Mouse (Mus musculus) hindbrain, embryonic 14.5 days (tissue): Measurements from ENCODE around the gene Alkbh5. TPM values are rescaled to one million over a fixed set of nuclear protein-coding genes. Genes with fewer than 3 reads are reported as not detected.
"Not testable (repeated sequence)": the region's sequence is repeated elsewhere in the genome, so short reads cannot be mapped to it uniquely, and the experiment has no call there.

ENCODE experiments used
- ATAC-seq: fragments of 200-750 bp; cut with Nextera tagmentation; 2 replicates; pipeline ENCODE4 v1.8.0; 2017; ENCODE audit warnings: moderate number of reproducible peaks, mild to moderate bottlenecking, moderate TSS enrichment, moderate library complexity; ENCODE audit not compliant: low FRiP score
- DNase-seq: peaks from one replicate; pipeline ENCODE4 v3.0.0-alpha.2; 2015; ENCODE audit warnings: low spot score
- H3K27ac ChIP-seq: fragments of 300-500 bp; sonication (generic); 2 replicates; pipeline ENCODE4 v1.5.1; 2014; ENCODE audit warnings: mild to moderate bottlenecking, moderate library complexity
- H3K27me3 ChIP-seq: fragments of 300-500 bp; sonication (generic); 2 replicates; pipeline ENCODE4 v1.6.1; 2014; ENCODE audit warnings: mild to moderate bottlenecking, low read length, mixed read lengths; ENCODE audit not compliant: control insufficient read depth, insufficient read depth
- H3K36me3 ChIP-seq: fragments of 300-500 bp; sonication (generic); replicated peaks from 2 replicates; pipeline ENCODE4 v1.6.1; 2014; ENCODE audit not compliant: control insufficient read depth, insufficient read depth
- H3K4me1 ChIP-seq: fragments of 300-500 bp; sonication (generic); replicated peaks from 2 replicates; pipeline ENCODE4 v1.6.1; 2014; ENCODE audit warnings: antibody characterized with exemption, low read length, mixed read lengths; ENCODE audit not compliant: control insufficient read depth, insufficient read depth
- H3K4me2 ChIP-seq: fragments of 300-500 bp; sonication (generic); replicated peaks from 2 replicates; pipeline ENCODE4 v1.6.1; 2014; ENCODE audit warnings: mild to moderate bottlenecking, moderate library complexity
- H3K4me3 ChIP-seq: fragments of 300-500 bp; sonication (generic); replicated peaks from 2 replicates; pipeline ENCODE4 v1.5.1; 2014; ENCODE audit warnings: mild to moderate bottlenecking, low read length
- H3K9ac ChIP-seq: fragments of 300-500 bp; sonication (generic); 2 replicates; pipeline ENCODE4 v1.6.1; 2014
- H3K9me3 ChIP-seq: fragments of 300-500 bp; sonication (generic); 2 replicates; pipeline ENCODE4 v1.6.1; 2016; ENCODE audit warnings: low read length; ENCODE audit not compliant: control insufficient read depth
- WGBS: fragments of 180-500 bp; shearing (Covaris S2); extraction: QIAGEN DNeasy Blood & Tissue Kit; methylation state at CpG from one replicate; pipeline ENCODE4 v1.1.7; 2014; 5-methylcytosine and 5-hydroxymethylcytosine counted together
- polyA plus RNA-seq: library from polyadenylated mRNA; unstranded; fragments of >200 nt; fragmentation: Nextera tagmentation; extraction: Ambion mirVana; gene quantifications from 2 replicates; pipeline ENCODE4 v1.2.1, GENCODE M21; 2014

The Alkbh5 gene
- polyA plus RNA-seq, 1 experiment from 2014 or later = 20.4 TPM

- Histone ChIP-seq H3K36me3 (peaks cover 19% of the 10 kb centered on the region), H3K4me1 (peaks cover 50% of the 10 kb centered on the region), H3K27ac (no peak overlapping the region), H3K9ac (peak overlapping the region; percentile 68), H3K9me3 (no peaks in the 10 kb centered on the region), H3K27me3 (no peaks in the 10 kb centered on the region), H3K4me2 (peak overlapping the region; percentile 80), H3K4me3 (peak overlapping the region; percentile 80)
- DNase-seq (no peak), ATAC-seq (no peak)
- WGBS = 7% methylated on average over 2 of the region's 2 CpGs
Observed at GRCm38 (mm10) chr11:60539540-60539939, 3.4 kb downstream of the Alkbh5 start.

GRCm38 (mm10) chr11:60540002-60540610 is 3.9 kb downstream of the Alkbh5 start:
- H3K36me3 ChIP-seq = peaks cover 19% of the 10 kb centered on the region
- no peak for DNase-seq
- H3K27me3 ChIP-seq = no peaks in the 10 kb centered on the region
- H3K4me3 ChIP-seq = peak overlapping the region; percentile 80
- H3K9ac ChIP-seq = peak overlapping the region; percentile 53
- H3K4me2 ChIP-seq = peak overlapping the region; percentile 80
- peaks cover 50% of the 10 kb centered on the region for H3K4me1 ChIP-seq
- ATAC-seq = no peak
- 10% methylated on average over 4 of the region's 4 CpGs for WGBS
- H3K27ac ChIP-seq = no peak overlapping the region
- H3K9me3 ChIP-seq = no peaks in the 10 kb centered on the region

GRCm38 (mm10) chr11:60540761-60541160 is 4.6 kb downstream of the Alkbh5 start:
- Histone ChIP-seq H3K27ac (no peak overlapping the region), H3K9ac (peak overlapping the region; percentile 53; the same call in 1 of the 2 replicates), H3K4me3 (peak overlapping the region; percentile 80), H3K9me3 (no peaks in the 10 kb centered on the region), H3K4me2 (peak overlapping the region; percentile 80), H3K36me3 (peaks cover 19% of the 10 kb centered on the region), H3K4me1 (peaks cover 46% of the 10 kb centered on the region), H3K27me3 (no peaks in the 10 kb centered on the region)
- 78% methylated on average over 2 of the region's 2 CpGs for WGBS
- DNase-seq (no peak), ATAC-seq (no peak)

- Histone ChIP-seq H3K4me3 (no peak overlapping the region), H3K27ac (no peak overlapping the region), H3K4me2 (peak overlapping the region; percentile 80; the same call in 1 of the 2 replicates), H3K9ac (no peak overlapping the region), H3K27me3 (no peaks in the 10 kb centered on the region), H3K36me3 (peaks cover 19% of the 10 kb centered on the region), H3K4me1 (peaks cover 38% of the 10 kb centered on the region), H3K9me3 (no peaks in the 10 kb centered on the region)
- 92% methylated on average over 6 of the region's 6 CpGs for WGBS
- DNase-seq (no peak), ATAC-seq (no peak)
Observed at GRCm38 (mm10) chr11:60541831-60542230, 5.7 kb downstream of the Alkbh5 start.

- Histone ChIP-seq H3K36me3 (peaks cover 29% of the 10 kb centered on the region), H3K4me1 (peaks cover 38% of the 10 kb centered on the region)
- H3K4me3 ChIP-seq, H3K9ac ChIP-seq, DNase-seq, ATAC-seq, H3K27ac ChIP-seq, H3K4me2 ChIP-seq, H3K27me3 ChIP-seq, H3K9me3 ChIP-seq: not testable (repeated sequence)
- WGBS = 92% methylated on average over 5 of the region's 5 CpGs
Observed at GRCm38 (mm10) chr11:60543211-60543610, 7.0 kb downstream of the Alkbh5 start.

GRCm38 (mm10) chr11:60545433-60545832 is 9.3 kb downstream of the Alkbh5 start:
- H3K27me3 ChIP-seq = no peaks in the 10 kb centered on the region
- DNase-seq (no peak), ATAC-seq (no peak)
- no peak overlapping the region for H3K4me3 ChIP-seq
- peaks cover 26% of the 10 kb centered on the region for H3K4me1 ChIP-seq
- H3K36me3 ChIP-seq = peaks cover 51% of the 10 kb centered on the region
- H3K4me2 ChIP-seq = no peak overlapping the region
- H3K9me3 ChIP-seq = no peaks in the 10 kb centered on the region
- no peak overlapping the region for H3K27ac ChIP-seq
- 62% methylated on average over 4 of the region's 4 CpGs for WGBS
- no peak overlapping the region for H3K9ac ChIP-seq

GRCm38 (mm10) chr11:60548112-60548511 is 11.9 kb downstream of the Alkbh5 start:
- no peak overlapping the region for H3K4me3 ChIP-seq
- no peak overlapping the region for H3K4me2 ChIP-seq
- peaks cover 9% of the 10 kb centered on the region for H3K4me1 ChIP-seq
- H3K27me3 ChIP-seq = no peaks in the 10 kb centered on the region
- peaks cover 68% of the 10 kb centered on the region for H3K36me3 ChIP-seq
- no peak for ATAC-seq
- H3K9me3 ChIP-seq = no peaks in the 10 kb centered on the region
- H3K27ac ChIP-seq = no peak overlapping the region
- WGBS = 98% methylated on average over 3 of the region's 3 CpGs
- DNase-seq = no peak
- H3K9ac ChIP-seq = no peak overlapping the region

GRCm38 (mm10) chr11:60553091-60553490 is 16.9 kb downstream of the Alkbh5 start:
- Histone ChIP-seq H3K4me3 (no peak overlapping the region), H3K27ac (no peak overlapping the region), H3K4me2 (no peak overlapping the region), H3K4me1 (no peaks in the 10 kb centered on the region), H3K36me3 (peaks cover 94% of the 10 kb centered on the region), H3K9me3 (no peaks in the 10 kb centered on the region), H3K9ac (no peak overlapping the region), H3K27me3 (no peaks in the 10 kb centered on the region)
- DNase-seq (no peak), ATAC-seq (no peak)

- Histone ChIP-seq H3K27ac (no peak overlapping the region), H3K9ac (no peak overlapping the region), H3K9me3 (no peaks in the 10 kb centered on the region), H3K4me1 (no peaks in the 10 kb centered on the region), H3K36me3 (peaks cover 53% of the 10 kb centered on the region), H3K27me3 (no peaks in the 10 kb centered on the region), H3K4me2 (no peak overlapping the region), H3K4me3 (no peak overlapping the region)
- no peak for ATAC-seq
- no peak for DNase-seq
- WGBS = 96% methylated on average over 3 of the region's 3 CpGs
Observed at GRCm38 (mm10) chr11:60557675-60558074, 21.5 kb downstream of the Alkbh5 start.

GRCm38 (mm10) chr11:60559342-60559741 is 23.2 kb downstream of the Alkbh5 start:
- no peaks in the 10 kb centered on the region for H3K4me1 ChIP-seq
- H3K27ac ChIP-seq = no peak overlapping the region
- no peaks in the 10 kb centered on the region for H3K9me3 ChIP-seq
- ATAC-seq (no peak), DNase-seq (peak; percentile 76)
- no peak overlapping the region for H3K4me3 ChIP-seq
- WGBS = 8% methylated on average over 3 of the region's 3 CpGs
- no peak overlapping the region for H3K4me2 ChIP-seq
- H3K36me3 ChIP-seq = peaks cover 36% of the 10 kb centered on the region
- H3K27me3 ChIP-seq = no peaks in the 10 kb centered on the region
- H3K9ac ChIP-seq = no peak overlapping the region
